Mouse (Mus musculus): Measurements from ENCODE around the gene Jtb.

The Jtb gene

GRCm38 (mm10) chr3:90231507-90232333 lies at the start of gene Jtb:
TSS of gene Jtb (plus strand) at chr3:90231597.
- DNase-seq = peak; percentile 92 to 95

DNA sequence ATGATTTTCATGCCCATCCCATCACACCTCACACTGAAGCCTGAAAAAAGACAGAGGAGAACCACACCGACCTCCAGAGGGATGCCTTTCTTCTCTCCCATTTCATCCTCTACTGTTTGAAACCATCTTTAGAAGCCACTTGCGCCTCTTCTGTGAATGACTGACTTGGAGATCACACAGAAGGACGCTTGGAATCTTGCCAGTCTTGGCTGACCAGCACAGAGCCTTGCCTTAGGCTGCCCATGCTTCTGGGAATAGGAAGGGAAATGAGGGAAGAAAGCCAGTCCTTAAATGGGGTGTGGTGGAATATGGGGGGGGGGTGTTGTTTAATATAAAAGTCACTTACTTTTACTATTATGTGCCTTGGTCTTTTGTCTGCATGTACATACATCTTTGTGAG lies 47.8 kb upstream of the Jtb start:
- peak; percentile 53 to 56 for DNase-seq

DNA sequence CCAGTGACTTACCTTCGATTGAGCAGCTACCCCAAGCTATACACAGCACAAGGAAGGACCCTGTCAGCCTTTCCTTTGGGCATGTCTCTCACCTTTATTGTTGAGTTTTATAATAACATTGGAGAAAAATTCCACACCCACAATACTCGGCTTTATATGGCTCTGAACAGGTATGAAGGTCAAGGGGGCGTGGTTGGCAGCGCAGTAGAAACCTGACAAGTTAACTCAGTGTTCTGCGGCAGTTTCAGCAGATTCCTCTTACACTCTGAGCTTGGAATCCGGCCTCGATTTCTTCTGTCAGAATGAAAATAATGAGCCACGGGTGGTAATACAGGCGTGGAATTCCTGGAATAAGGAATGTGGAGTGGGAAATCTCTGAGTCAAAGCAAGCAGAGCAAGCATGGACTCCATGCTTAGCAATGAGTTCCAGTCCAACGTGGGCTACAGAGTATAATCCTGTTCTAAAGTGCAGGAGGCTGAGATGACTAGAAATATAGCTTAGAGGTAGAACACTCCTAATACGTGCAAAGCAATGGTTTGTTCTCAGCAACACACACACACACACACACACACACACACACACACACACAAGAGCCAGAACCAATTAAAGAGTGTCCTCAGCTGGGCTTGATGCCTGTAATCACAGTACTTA lies 40.4 kb upstream of the Jtb start:
- no peak for DNase-seq

- DNase-seq = no peak
Observed at GRCm38 (mm10) chr3:90194759-90195158, 36.6 kb upstream of the Jtb start.

- DNase-seq = no peak
Observed at GRCm38 (mm10) chr3:90195644-90196043, 35.8 kb upstream of the Jtb start.

- DNase-seq = no peak
Observed at GRCm38 (mm10) chr3:90197548-90197947, 33.8 kb upstream of the Jtb start.

DNA sequence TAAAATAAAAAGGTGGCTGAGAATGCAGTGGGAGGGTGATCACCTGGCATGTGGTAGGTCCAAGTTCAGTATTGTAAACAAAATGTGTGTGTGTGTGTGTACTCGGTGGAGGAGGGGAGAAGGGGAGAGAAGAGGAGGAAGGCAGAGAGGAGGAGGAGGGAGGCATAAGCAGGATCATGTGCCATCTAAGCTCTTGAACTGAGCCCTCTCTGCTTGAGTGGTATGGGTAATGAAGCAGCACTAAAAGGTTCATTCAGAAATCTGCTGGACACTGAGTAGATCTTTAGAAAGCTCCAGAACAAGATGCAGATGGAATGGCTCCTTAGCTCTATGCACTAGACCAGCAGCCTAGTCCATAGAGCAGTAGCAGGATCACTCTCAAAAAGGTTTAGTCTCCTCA lies 28.5 kb upstream of the Jtb start:
- no peak for DNase-seq

DNA sequence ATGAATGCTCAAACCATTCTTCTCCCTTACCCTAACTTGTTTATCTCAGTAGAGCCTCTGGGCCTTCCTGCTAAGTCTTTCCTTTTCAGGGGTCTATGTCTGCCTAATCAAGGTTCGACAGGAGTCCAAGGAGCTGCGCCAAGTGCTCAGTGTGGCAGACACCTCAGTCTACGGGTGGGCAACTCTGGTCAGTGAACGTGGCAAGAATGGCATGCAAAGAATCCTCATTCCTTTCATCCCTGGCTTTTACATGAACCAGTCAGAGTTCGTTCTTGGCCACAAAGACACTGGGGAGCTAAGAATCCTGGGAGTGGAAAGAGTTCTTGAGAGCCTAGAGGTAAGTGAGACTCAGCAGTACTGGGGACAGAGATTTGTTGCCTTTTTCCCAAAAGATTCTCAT lies 27.8 kb upstream of the Jtb start:
- no peak for DNase-seq

- no peak for DNase-seq
Observed at GRCm38 (mm10) chr3:90204582-90204981, 26.8 kb upstream of the Jtb start.

- DNase-seq = no peak
Observed at GRCm38 (mm10) chr3:90208662-90209061, 22.7 kb upstream of the Jtb start.

DNA sequence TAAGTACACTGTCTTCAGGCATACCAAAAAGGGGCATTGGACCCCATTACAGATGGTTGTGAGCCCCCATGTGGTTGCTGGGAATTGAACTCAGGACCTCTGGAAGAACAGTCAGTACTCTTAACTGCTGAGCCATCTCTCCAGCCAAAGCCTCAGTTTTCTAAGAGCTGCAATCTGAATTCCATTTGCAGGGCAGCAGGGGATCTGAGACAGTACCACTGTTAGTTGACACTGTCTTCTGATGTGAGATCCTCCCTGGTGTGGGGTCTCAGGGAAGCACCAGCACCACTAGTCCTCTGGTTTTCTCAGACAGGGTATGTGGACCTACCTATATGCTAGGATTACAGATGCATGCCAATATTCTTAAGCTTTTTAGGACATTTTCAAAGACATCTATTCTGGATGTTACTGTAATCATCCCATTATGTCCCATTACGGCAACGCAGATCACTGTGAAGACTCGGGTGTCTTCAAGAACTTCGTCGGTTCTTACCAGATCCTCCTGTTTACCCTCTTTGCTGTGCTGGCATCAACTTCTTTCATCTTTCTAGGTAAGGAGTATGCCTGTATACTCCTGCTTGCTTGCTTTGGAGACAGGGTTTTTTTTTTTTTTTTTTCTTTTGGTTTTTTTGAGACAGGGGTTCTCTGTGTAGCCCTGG lies 21.4 kb upstream of the Jtb start:
- no peak for DNase-seq

DNA sequence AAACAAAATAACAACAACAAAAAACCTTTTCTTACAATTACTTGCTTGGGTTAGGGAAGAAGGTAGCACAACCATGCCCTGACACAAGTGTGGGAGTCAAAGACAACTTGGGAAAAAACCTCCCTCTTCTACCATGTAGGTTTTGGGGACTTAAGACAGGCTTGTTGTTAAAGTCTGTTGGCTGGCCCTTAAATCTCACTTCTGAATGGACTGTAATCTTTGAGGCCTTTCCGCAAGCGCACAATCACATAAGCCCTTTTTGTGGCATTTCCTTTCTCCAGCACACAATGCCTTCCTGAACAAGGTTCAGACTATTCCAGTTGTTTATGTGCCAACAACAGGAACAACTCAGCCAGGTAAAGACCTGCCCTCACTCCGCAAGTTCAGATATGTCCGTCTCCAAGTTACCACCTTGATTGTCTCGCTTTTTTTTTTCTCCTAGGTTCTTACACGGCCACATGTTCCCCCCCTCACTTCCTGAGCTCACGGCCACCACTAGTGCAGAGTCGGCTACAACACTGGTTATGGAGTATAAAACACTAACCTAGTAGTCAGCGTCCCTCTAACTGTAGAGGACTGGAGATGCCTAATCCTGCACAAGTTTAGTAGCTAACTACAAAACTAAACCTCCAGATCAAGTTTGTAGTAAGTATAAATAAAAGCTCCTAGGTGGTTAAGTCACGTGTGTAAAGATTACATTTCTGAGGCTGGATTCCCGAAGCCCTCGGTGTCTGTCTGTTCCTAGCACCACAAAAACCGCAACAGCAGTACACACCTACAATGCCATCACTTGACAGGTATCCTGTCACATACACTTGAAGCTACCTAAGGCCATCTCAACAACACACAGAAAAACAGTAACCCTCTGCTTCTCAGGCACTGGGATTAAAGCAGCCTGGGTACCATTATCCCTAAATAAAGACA lies 19.7 kb upstream of the Jtb start:
- no peak for DNase-seq

DNA sequence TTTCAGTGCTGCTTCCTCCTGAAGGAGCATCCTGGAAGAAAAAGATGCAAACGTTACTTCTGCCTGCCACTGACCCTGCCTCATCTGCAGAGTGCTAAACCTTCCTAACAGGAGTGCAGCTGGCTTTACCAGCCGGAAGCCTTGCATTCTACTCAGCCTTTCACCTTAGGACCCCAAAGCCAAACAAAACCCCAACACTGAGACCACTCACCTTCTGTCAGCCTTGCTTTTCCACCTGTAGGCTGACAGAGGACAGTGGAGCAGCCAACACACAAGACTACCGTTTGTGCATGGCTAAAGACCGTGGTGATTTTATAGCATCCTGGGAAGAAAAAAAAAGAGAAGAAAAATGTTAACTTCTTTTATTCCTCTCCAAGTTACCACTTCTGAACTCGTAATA lies 18.7 kb upstream of the Jtb start:
- no peak for DNase-seq

- DNase-seq = peak; percentile 90 to 91
Observed at GRCm38 (mm10) chr3:90213377-90213866, 18.0 kb upstream of the Jtb start, which contains the start of the genes Rps27 and Rab13. TSS of gene Rps27 (minus strand) at chr3:90213651. TSS of gene Rab13 (plus strand) at chr3:90213695.

DNA sequence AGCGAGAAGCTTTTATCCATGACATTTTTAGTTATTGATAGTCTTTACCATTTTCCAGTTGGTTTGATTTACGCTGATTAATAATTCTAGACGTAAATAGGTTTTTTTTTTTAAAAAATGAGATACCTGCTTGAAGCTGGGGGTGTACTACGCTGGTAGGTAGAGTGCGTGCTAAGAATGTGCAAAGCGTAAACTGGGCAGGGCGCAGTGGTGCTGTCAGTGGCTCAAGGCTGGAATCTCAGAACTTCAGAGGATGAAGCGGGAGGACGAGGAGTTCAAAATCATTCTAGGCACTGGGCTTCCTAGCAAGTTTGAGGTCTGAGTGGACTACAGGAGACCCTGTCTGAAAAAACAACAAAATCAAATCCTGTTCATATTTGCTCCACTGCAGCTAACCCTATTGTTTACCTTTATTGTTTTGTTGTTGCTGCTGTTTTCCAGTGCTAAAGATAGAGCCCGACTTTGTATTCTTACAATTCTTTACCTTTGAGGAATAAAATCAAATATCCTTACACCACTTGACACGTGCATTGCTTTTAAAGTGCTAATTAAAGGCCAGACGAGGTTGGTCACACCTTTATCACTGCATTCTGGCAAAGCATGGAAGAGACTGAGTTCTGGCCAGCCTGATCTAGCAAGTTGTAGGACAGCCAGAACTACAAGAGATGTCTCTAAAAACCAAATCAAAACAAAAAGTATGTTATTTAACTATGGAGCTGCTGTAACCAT lies 17.3 kb upstream of the Jtb start:
- DNase-seq = peak; percentile 43 to 45

- no peak for DNase-seq
Observed at GRCm38 (mm10) chr3:90215825-90216380, 15.5 kb upstream of the Jtb start.

- peak; percentile 78 to 83 for DNase-seq
Observed at GRCm38 (mm10) chr3:90220088-90220487, 11.3 kb upstream of the Jtb start.

GRCm38 (mm10) chr3:90220531-90220951 lies 10.9 kb upstream of the Jtb start:
- peak; percentile 72 to 81 for DNase-seq

DNA sequence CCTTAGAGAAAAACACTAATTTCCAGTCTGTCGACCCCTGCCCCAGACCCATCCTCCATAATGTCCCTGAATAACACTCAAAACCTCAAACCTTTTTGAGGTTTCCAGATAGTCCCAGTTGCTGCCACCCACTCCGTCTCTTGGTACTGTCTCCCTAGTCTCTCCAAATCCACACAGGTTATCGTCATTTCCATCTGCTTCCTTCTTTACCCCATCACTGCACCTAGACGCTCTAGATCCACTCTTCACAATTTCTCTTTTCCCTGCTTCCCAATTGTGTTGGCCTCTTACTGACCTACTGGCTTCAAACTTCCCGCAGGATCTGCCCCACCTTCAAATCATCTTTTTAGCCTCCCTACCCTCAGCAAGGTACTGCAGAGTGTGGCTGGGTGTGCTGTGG lies 10.3 kb upstream of the Jtb start:
- DNase-seq = no peak

GRCm38 (mm10) chr3:90222455-90222854 lies 8.9 kb upstream of the Jtb start:
- no peak for DNase-seq

- DNase-seq = no peak
Observed at GRCm38 (mm10) chr3:90222941-90223340, 8.5 kb upstream of the Jtb start.
